Mouse (Mus musculus) liver, postnatal 0 days (tissue): Measurements from ENCODE around the gene Cwc22. TPM values are rescaled to one million over a fixed set of nuclear protein-coding genes. Genes with fewer than 3 reads are reported as not detected.

Experiments
- ATAC-seq: fragments of 200-750 bp; cut with Nextera tagmentation; 2 replicates; pipeline ENCODE4 v1.8.0; 2017; ENCODE audit warnings: mild to moderate bottlenecking, moderate library complexity
- DNase-seq: peaks from one replicate; pipeline ENCODE4 v3.0.0-alpha.2; 2016
- H3K27ac ChIP-seq: fragments of 300-500 bp; sonication (generic); 2 replicates; pipeline ENCODE4 v1.5.1; 2014; ENCODE audit warnings: antibody characterized with exemption, moderate library complexity, mild to moderate bottlenecking, low read depth
- H3K27me3 ChIP-seq: fragments of 300-500 bp; sonication (generic); 2 replicates; pipeline ENCODE4 v1.6.1; 2014; ENCODE audit warnings: low read length, control low read depth, mixed read lengths; ENCODE audit not compliant: insufficient read depth
- H3K36me3 ChIP-seq: fragments of 300-500 bp; sonication (generic); replicated peaks from 2 replicates; pipeline ENCODE4 v1.6.1; 2014; ENCODE audit warnings: mild to moderate bottlenecking, control low read depth, low read length, moderate library complexity, mixed read lengths; ENCODE audit not compliant: insufficient read depth
- H3K4me1 ChIP-seq: fragments of 300-500 bp; sonication (generic); 2 replicates; pipeline ENCODE4 v1.6.1; 2014; ENCODE audit warnings: antibody characterized with exemption, mild to moderate bottlenecking, control low read depth; ENCODE audit not compliant: insufficient read depth
- H3K4me2 ChIP-seq: fragments of 300-500 bp; sonication (generic); 2 replicates; pipeline ENCODE4 v1.6.1; 2014; ENCODE audit warnings: low read depth, mild to moderate bottlenecking, low read length, moderate library complexity, mixed read lengths
- H3K4me3 ChIP-seq: fragments of 300-500 bp; sonication (generic); 2 replicates; pipeline ENCODE4 v1.5.1; 2014; ENCODE audit warnings: low read depth, low read length
- H3K9ac ChIP-seq: fragments of 300-500 bp; sonication (generic); replicated peaks from 2 replicates; pipeline ENCODE4 v1.6.1; 2014; ENCODE audit warnings: mild to moderate bottlenecking, moderate library complexity
- H3K9me3 ChIP-seq: fragments of 300-500 bp; sonication (generic); 2 replicates; pipeline ENCODE4 v1.6.1; 2016; ENCODE audit warnings: mild to moderate bottlenecking, control low read depth, low read length, mixed read lengths
- CTCF ChIP-seq: sonication (generic); IDR thresholded peaks from 2 replicates; pipeline ENCODE4 v1.5.1; 2016; ENCODE audit warnings: antibody characterized with exemption, low read depth
- EP300 ChIP-seq: IDR thresholded peaks from 2 replicates; pipeline ENCODE4 v1.6.1; 2016; ENCODE audit warnings: antibody characterized with exemption, low read depth, mild to moderate bottlenecking
- WGBS: fragments of 180-500 bp; shearing (Covaris S2); extraction: QIAGEN DNeasy Blood & Tissue Kit; methylation state at CpG from one replicate; pipeline ENCODE4 v1.1.7; 2014; ENCODE audit not compliant: insufficient replicate concordance; 5-methylcytosine and 5-hydroxymethylcytosine counted together
- polyA plus RNA-seq: library from polyadenylated mRNA; unstranded; fragments of >200 nt; fragmentation: Nextera tagmentation; extraction: Ambion mirVana; gene quantifications from 2 replicates; pipeline ENCODE4 v1.2.1, GENCODE M21; 2015

Gene Cwc22
- polyA plus RNA-seq, 1 experiment from 2014 or later, result 9.0 TPM

GRCm38 (mm10) chr2:77925187-77925924, 20.8 kb downstream of the Cwc22 start:
- no peak for TF ChIP-seq EP300
- no peak for TF ChIP-seq CTCF
- Histone ChIP-seq H3K27me3 (no peaks in the 10 kb centered on the region), H3K4me2 (no peak overlapping the region), H3K9me3 (no peaks in the 10 kb centered on the region), H3K9ac (no peak overlapping the region), H3K4me1 (no peaks in the 10 kb centered on the region), H3K36me3 (peaks cover 47% of the 10 kb centered on the region), H3K4me3 (no peak overlapping the region), H3K27ac (no peak overlapping the region)
- 85% methylated on average over 7 of the region's 7 CpGs for WGBS
- DNase-seq, result no peak
- ATAC-seq, result no peak

- WGBS, result 86% methylated on average over 3 of the region's 3 CpGs
- H3K4me3 ChIP-seq, result no peak overlapping the region
- H3K27me3 ChIP-seq, result no peaks in the 10 kb centered on the region
- no peak overlapping the region for H3K27ac ChIP-seq
- H3K9me3 ChIP-seq, result no peaks in the 10 kb centered on the region
- H3K4me2 ChIP-seq, result no peak overlapping the region
- no peak overlapping the region for H3K9ac ChIP-seq
- peaks cover 46% of the 10 kb centered on the region for H3K36me3 ChIP-seq
- DNase-seq (no peak), ATAC-seq (no peak)
- H3K4me1 ChIP-seq, result no peaks in the 10 kb centered on the region
- TF ChIP-seq EP300 (no peak), CTCF (no peak)
Measured at GRCm38 (mm10) chr2:77924003-77924402, 22.2 kb downstream of the Cwc22 start.

GRCm38 (mm10) chr2:77923182-77923581, 23.0 kb downstream of the Cwc22 start:
- Histone ChIP-seq H3K9me3 (no peaks in the 10 kb centered on the region), H3K4me1 (no peaks in the 10 kb centered on the region), H3K9ac (no peak overlapping the region), H3K4me3 (no peak overlapping the region), H3K27me3 (no peaks in the 10 kb centered on the region), H3K4me2 (no peak overlapping the region), H3K27ac (no peak overlapping the region), H3K36me3 (peaks cover 40% of the 10 kb centered on the region)
- ATAC-seq, result no peak
- 90% methylated on average over 8 of the region's 8 CpGs for WGBS
- DNase-seq, result no peak
- TF ChIP-seq EP300 (no peak), CTCF (no peak)

- DNase-seq, result no peak
- no peak overlapping the region for H3K4me2 ChIP-seq
- TF ChIP-seq CTCF, result no peak
- TF ChIP-seq EP300, result no peak
- no peaks in the 10 kb centered on the region for H3K9me3 ChIP-seq
- H3K36me3 ChIP-seq, result peaks cover 51% of the 10 kb centered on the region
- ATAC-seq, result no peak
- no peak overlapping the region for H3K4me3 ChIP-seq
- H3K27me3 ChIP-seq, result no peaks in the 10 kb centered on the region
- H3K27ac ChIP-seq, result no peak overlapping the region
- no peaks in the 10 kb centered on the region for H3K4me1 ChIP-seq
- WGBS, result 89% methylated on average over 4 of the region's 4 CpGs
- H3K9ac ChIP-seq, result no peak overlapping the region
Measured at GRCm38 (mm10) chr2:77921307-77921706, 24.9 kb downstream of the Cwc22 start.

GRCm38 (mm10) chr2:77920621-77921020, 25.6 kb downstream of the Cwc22 start:
- no peak overlapping the region for H3K4me3 ChIP-seq
- no peak overlapping the region for H3K4me2 ChIP-seq
- TF ChIP-seq EP300, result no peak
- no peak for TF ChIP-seq CTCF
- H3K4me1 ChIP-seq, result no peaks in the 10 kb centered on the region
- H3K36me3 ChIP-seq, result peaks cover 51% of the 10 kb centered on the region
- no peak overlapping the region for H3K27ac ChIP-seq
- H3K9me3 ChIP-seq, result no peaks in the 10 kb centered on the region
- no peak for ATAC-seq
- H3K9ac ChIP-seq, result no peak overlapping the region
- no peak for DNase-seq
- WGBS, result 92% methylated on average over 2 of the region's 2 CpGs
- no peaks in the 10 kb centered on the region for H3K27me3 ChIP-seq

- ATAC-seq, result no peak
- TF ChIP-seq EP300 (no peak), CTCF (no peak)
- H3K4me2 ChIP-seq, result no peak overlapping the region
- peaks cover 58% of the 10 kb centered on the region for H3K36me3 ChIP-seq
- no peak for DNase-seq
- no peak overlapping the region for H3K4me3 ChIP-seq
- 80% methylated on average over 3 of the region's 3 CpGs for WGBS
- no peak overlapping the region for H3K27ac ChIP-seq
- no peaks in the 10 kb centered on the region for H3K27me3 ChIP-seq
- H3K9ac ChIP-seq, result no peak overlapping the region
- H3K4me1 ChIP-seq, result no peaks in the 10 kb centered on the region
- H3K9me3 ChIP-seq, result no peaks in the 10 kb centered on the region
Measured at GRCm38 (mm10) chr2:77918474-77918873, 27.7 kb downstream of the Cwc22 start.
